In the genomic region with DNA sequence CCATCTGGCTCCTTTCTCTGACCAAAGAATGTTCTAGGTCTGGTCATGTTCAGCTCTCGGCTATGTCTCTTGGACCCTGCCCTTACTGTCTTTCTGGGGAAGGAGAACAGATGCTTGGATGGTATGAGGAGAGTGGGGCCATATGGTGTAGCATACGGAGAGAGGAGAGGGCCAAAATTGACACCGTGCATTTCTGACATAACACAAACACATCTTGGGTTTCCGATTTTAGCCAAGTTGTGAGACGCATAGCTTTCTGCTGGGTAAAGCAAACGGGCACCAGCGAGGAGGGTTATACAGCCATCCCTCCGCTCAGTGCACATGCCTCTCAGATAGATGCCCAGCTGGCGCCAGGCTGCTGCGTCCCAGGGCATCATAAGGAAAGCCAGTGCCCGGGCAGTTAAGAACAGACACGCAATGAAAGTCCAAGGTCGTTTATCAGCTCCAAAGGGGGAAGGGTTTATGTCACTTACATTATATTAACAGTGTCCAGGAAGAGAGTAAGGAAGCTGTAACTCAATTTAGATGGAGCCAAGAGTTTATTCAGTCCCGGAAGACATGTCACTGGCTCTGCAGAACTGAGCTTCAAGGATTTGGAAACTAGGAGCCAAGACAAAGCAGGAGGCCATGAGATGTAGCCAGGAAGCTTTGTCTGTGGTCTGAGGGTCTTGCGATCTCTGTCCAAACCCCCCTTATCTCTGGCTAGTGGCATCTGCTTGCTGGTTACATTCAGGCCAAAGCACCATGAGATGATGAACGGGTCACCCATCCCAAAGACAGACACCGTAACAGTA, we compare ENCODE assay signal across 10 mouse cellular contexts. TPM values are rescaled to one million over a fixed set of nuclear protein-coding genes. Genes with fewer than 3 reads are reported as not detected.
DNase-seq lines count a peak whose midpoint lies in the region; ATAC-seq and TF ChIP-seq lines count a peak whose summit lies in the region.
"Had no signal": no experiment of that assay in that cellular context is flagged by ENCODE, and none has a peak within 500 bp of the region (broad histone marks: within the 10 kb centered on the region; RNA-seq: fewer than 3 reads in every experiment).

No protein-coding gene starts in this region.

- no peak overlapping the region for H3K4me2 ChIP-seq in heart, embryonic 12.5 days
- H3K4me2 ChIP-seq in midbrain, embryonic 15.5 days, result no peak overlapping the region
- H3K4me2 ChIP-seq in stomach, postnatal 0 days (replicated peaks; ENCODE audit: low read depth), result no peak overlapping the region
- H3K4me2 ChIP-seq: midbrain, embryonic 12.5 days had no signal

- no peaks in the 10 kb centered on the region for H3K9me3 ChIP-seq in heart, embryonic 12.5 days (replicated peaks)
- no peaks in the 10 kb centered on the region for H3K9me3 ChIP-seq in midbrain, embryonic 15.5 days
- H3K9me3 ChIP-seq in midbrain, embryonic 10.5 days (replicated peaks), result no peaks in the 10 kb centered on the region
- no peaks in the 10 kb centered on the region for H3K9me3 ChIP-seq in stomach, postnatal 0 days (ENCODE audit: control insufficient read depth, low read length)
- H3K9me3 ChIP-seq: midbrain, embryonic 12.5 days had no signal

- H3K36me3 ChIP-seq in heart, embryonic 12.5 days, result no peaks in the 10 kb centered on the region
- peaks cover 20% of the 10 kb centered on the region for H3K36me3 ChIP-seq in midbrain, embryonic 15.5 days (replicated peaks)
- H3K36me3 ChIP-seq in midbrain, embryonic 10.5 days, result peaks cover 26% of the 10 kb centered on the region; the same call in 1 of the 2 replicates
- no peaks in the 10 kb centered on the region for H3K36me3 ChIP-seq in stomach, postnatal 0 days (ENCODE audit: control insufficient read depth, insufficient read depth, low read length)

- no peak for ATAC-seq in heart, embryonic 12.5 days (ENCODE audit: insufficient number of reproducible peaks, low FRiP score)
- no peak for ATAC-seq in midbrain, embryonic 15.5 days (replicated peaks)
- peak; percentile 31; the same call in 1 of the 2 replicates for ATAC-seq in stomach, postnatal 0 days (ENCODE audit: low FRiP score, low TSS enrichment)
- ATAC-seq in CD4-positive, CD25-positive, alpha-beta regulatory T cell, adult 4 months, result no peak

- no peak for TF ChIP-seq CTCF in stomach, postnatal 0 days (IDR thresholded peaks at IDR 0.05; ENCODE audit: low read depth)

- H3K27me3 ChIP-seq in heart, embryonic 12.5 days (replicated peaks), result no peaks in the 10 kb centered on the region
- no peaks in the 10 kb centered on the region for H3K27me3 ChIP-seq in midbrain, embryonic 15.5 days (replicated peaks)
- no peaks in the 10 kb centered on the region for H3K27me3 ChIP-seq in midbrain, embryonic 10.5 days (ENCODE audit: low read depth, poor library complexity, severe bottlenecking)
- H3K27me3 ChIP-seq in stomach, postnatal 0 days (ENCODE audit: control insufficient read depth, insufficient read depth, low read length), result no peaks in the 10 kb centered on the region
- H3K27me3 ChIP-seq: midbrain, embryonic 12.5 days had no signal

- 74% methylated on average over 17 of the region's 17 CpGs for WGBS in heart, embryonic 12.5 days
- WGBS in midbrain, embryonic 15.5 days, result 86% methylated on average over 17 of the region's 17 CpGs
- 93% methylated on average over 17 of the region's 17 CpGs for WGBS in midbrain, embryonic 10.5 days
- 45% methylated on average over 17 of the region's 17 CpGs for WGBS in large intestine, adult 2 months
- WGBS in stomach, postnatal 0 days, result 61% methylated on average over 17 of the region's 17 CpGs

- no peak for DNase-seq in heart, adult 8-10 months (ENCODE audit: low spot score)
- no peak for DNase-seq in midbrain, embryonic 10.5 days (ENCODE audit: low spot score)
- DNase-seq in large intestine, adult 2 months (ENCODE audit: low read depth, low spot score), result peak; percentile 44
- no peak for DNase-seq in stomach, postnatal 0 days (ENCODE audit: low spot score)
- DNase-seq in adrenal gland, adult (ENCODE audit: inconsistent age in 2 of 2, low spot score in 1 of 2), result no peak
- DNase-seq: adrenal gland, postnatal 25 days had no signal

- TF ChIP-seq EP300 in stomach, postnatal 0 days (optimal IDR thresholded peaks at IDR 0.05), result no peak

- H3K27ac ChIP-seq in heart, embryonic 12.5 days (ENCODE audit: poor library complexity, severe bottlenecking), result peak overlapping the region; percentile 20; the same call in 1 of the 2 replicates
- 0 out of 2 replicates have a peak overlapping the region, but pooled peaks have one; percentile 55 for H3K27ac ChIP-seq in midbrain, embryonic 15.5 days
- no peak overlapping the region for H3K27ac ChIP-seq in midbrain, embryonic 10.5 days (replicated peaks)
- peak overlapping the region; percentile 35; the same call in 1 of the 2 replicates for H3K27ac ChIP-seq in stomach, postnatal 0 days (replicated peaks)
- H3K27ac ChIP-seq: midbrain, embryonic 12.5 days had no signal

- no peak overlapping the region for H3K9ac ChIP-seq in heart, embryonic 12.5 days
- no peak overlapping the region for H3K9ac ChIP-seq in midbrain, embryonic 15.5 days
- no peak overlapping the region for H3K9ac ChIP-seq in stomach, postnatal 0 days (ENCODE audit: low read length)
- H3K9ac ChIP-seq: midbrain, embryonic 12.5 days had no signal

- peaks cover 28% of the 10 kb centered on the region for H3K4me1 ChIP-seq in heart, embryonic 12.5 days (replicated peaks)
- H3K4me1 ChIP-seq in midbrain, embryonic 15.5 days, result peaks cover 11% of the 10 kb centered on the region
- peaks cover 20% of the 10 kb centered on the region for H3K4me1 ChIP-seq in midbrain, embryonic 10.5 days
- H3K4me1 ChIP-seq in stomach, postnatal 0 days (replicated peaks; ENCODE audit: control insufficient read depth, insufficient read depth), result no peaks in the 10 kb centered on the region

- no peak overlapping the region for H3K4me3 ChIP-seq in heart, embryonic 12.5 days
- H3K4me3 ChIP-seq in midbrain, embryonic 15.5 days, result no peak overlapping the region
- no peak overlapping the region for H3K4me3 ChIP-seq in midbrain, embryonic 10.5 days
- H3K4me3 ChIP-seq in stomach, postnatal 0 days (ENCODE audit: low read depth, low read length), result no peak overlapping the region
- H3K4me3 ChIP-seq: midbrain, embryonic 12.5 days had no signal

RNA-seq across cellular contexts. Expression of a gene that starts 33.0 kb away (rescaled TPM):
- 5.5 and 5.6 TPM in 2 replicates for polyA plus RNA-seq in heart, embryonic 12.5 days (2016; fragmentation: Nextera tagmentation; extraction: Ambion mirVana)
- 1 to 10 TPM; 3.1 to 5.5 (median 4.2) TPM for total RNA-seq in heart, adult 8-10 months (2022)
- polyA plus RNA-seq in midbrain, embryonic 15.5 days (2015; fragmentation: Nextera tagmentation; extraction: Ambion mirVana), result 36.1 and 38.1 TPM in 2 replicates
- polyA plus RNA-seq in midbrain, embryonic 10.5 days (2016; fragmentation: Nextera tagmentation; extraction: Ambion mirVana), result 12.1 and 21.1 TPM in 2 replicates
- 295 and 341 TPM in 2 replicates for polyA plus RNA-seq in large intestine, adult 2 months (2012; rRNA removed)
- 11.6 and 12.1 TPM in 2 replicates for polyA plus RNA-seq in stomach, postnatal 0 days (2015; fragmentation: Nextera tagmentation; extraction: Ambion mirVana)
- not detected for polyA plus RNA-seq in CD4-positive, CD25-positive, alpha-beta regulatory T cell, adult 4 months (2017; shearing (Covaris generic))
